Mouse (Mus musculus) embryonic facial prominence, embryonic 14.5 days (tissue): ENCODE data around the gene Zfp335. TPM values are rescaled to one million over a fixed set of nuclear protein-coding genes. Genes with fewer than 3 reads are reported as not detected.
"Not testable (repeated sequence)": the region's sequence is repeated elsewhere in the genome, so short reads cannot be mapped to it uniquely, and the experiment has no call there.

Source experiments
- ATAC-seq: fragments of 200-750 bp; cut with Nextera tagmentation; 2 replicates; pipeline ENCODE4 v1.8.0; 2017; ENCODE audit warnings: low read depth, moderate number of reproducible peaks, moderate TSS enrichment
- DNase-seq: peaks from one replicate; pipeline ENCODE4 v3.0.0-alpha.2; 2015; ENCODE audit warnings: low spot score
- H3K27ac ChIP-seq: fragments of 300-500 bp; sonication (generic); replicated peaks from 2 replicates; pipeline ENCODE4 v1.5.1; 2014; ENCODE audit warnings: low read depth, mild to moderate bottlenecking, low read length, moderate library complexity
- H3K27me3 ChIP-seq: fragments of 300-500 bp; sonication (generic); replicated peaks from 2 replicates; pipeline ENCODE4 v1.6.1; 2014; ENCODE audit warnings: low read length; ENCODE audit not compliant: control insufficient read depth, insufficient read depth
- H3K36me3 ChIP-seq: fragments of 300-500 bp; sonication (generic); 2 replicates; pipeline ENCODE4 v1.6.1; 2014; ENCODE audit warnings: low read length, mixed read lengths; ENCODE audit not compliant: control insufficient read depth, insufficient read depth
- H3K4me1 ChIP-seq: fragments of 300-500 bp; sonication (generic); 2 replicates; pipeline ENCODE4 v1.6.1; 2014; ENCODE audit warnings: antibody characterized with exemption, low read length; ENCODE audit not compliant: control insufficient read depth, insufficient read depth
- H3K4me2 ChIP-seq: fragments of 300-500 bp; sonication (generic); 2 replicates; pipeline ENCODE4 v1.6.1; 2014; ENCODE audit warnings: low read depth, mild to moderate bottlenecking, low read length, moderate library complexity, mixed read lengths
- H3K4me3 ChIP-seq: fragments of 300-500 bp; sonication (generic); 2 replicates; pipeline ENCODE4 v1.5.1; 2014; ENCODE audit warnings: low read depth, mild to moderate bottlenecking, low read length
- H3K9ac ChIP-seq: fragments of 300-500 bp; sonication (generic); 2 replicates; pipeline ENCODE4 v1.6.1; 2014; ENCODE audit warnings: low read depth, mild to moderate bottlenecking, low read length, moderate library complexity, mixed read lengths
- H3K9me3 ChIP-seq: fragments of 300-500 bp; sonication (generic); 2 replicates; pipeline ENCODE4 v1.6.1; 2016; ENCODE audit warnings: low read length; ENCODE audit not compliant: control insufficient read depth
- WGBS: fragments of 180-500 bp; shearing (Covaris S2); extraction: QIAGEN DNeasy Blood & Tissue Kit; methylation state at CpG from one replicate; pipeline ENCODE4 v1.1.7; 2014; 5-methylcytosine and 5-hydroxymethylcytosine counted together
- polyA plus RNA-seq: library from polyadenylated mRNA; unstranded; fragments of >200 nt; fragmentation: Nextera tagmentation; extraction: Ambion mirVana; gene quantifications from 2 replicates; pipeline ENCODE4 v1.2.1, GENCODE M21; 2014

The Zfp335 gene
- polyA plus RNA-seq, 1 experiment from 2014 or later = 11.9 TPM

GRCm38 (mm10) chr2:164873621-164874020 is 37.9 kb downstream of the Zfp335 start:
- Histone ChIP-seq H3K4me2 (no peak overlapping the region), H3K9me3 (no peaks in the 10 kb centered on the region), H3K27me3 (no peaks in the 10 kb centered on the region), H3K4me3 (no peak overlapping the region), H3K4me1 (peaks cover 11% of the 10 kb centered on the region; the same call in 1 of the 2 replicates), H3K9ac (0 out of 2 replicates have a peak overlapping the region, but pooled peaks have one; percentile 19), H3K27ac (peak overlapping the region; percentile 68), H3K36me3 (0 out of 2 replicates have a peak, but pooled peaks cover 4% of the 10 kb centered on the region)
- ATAC-seq (no peak), DNase-seq (no peak)
- WGBS = 54% methylated on average over 3 of the region's 3 CpGs

DNA sequence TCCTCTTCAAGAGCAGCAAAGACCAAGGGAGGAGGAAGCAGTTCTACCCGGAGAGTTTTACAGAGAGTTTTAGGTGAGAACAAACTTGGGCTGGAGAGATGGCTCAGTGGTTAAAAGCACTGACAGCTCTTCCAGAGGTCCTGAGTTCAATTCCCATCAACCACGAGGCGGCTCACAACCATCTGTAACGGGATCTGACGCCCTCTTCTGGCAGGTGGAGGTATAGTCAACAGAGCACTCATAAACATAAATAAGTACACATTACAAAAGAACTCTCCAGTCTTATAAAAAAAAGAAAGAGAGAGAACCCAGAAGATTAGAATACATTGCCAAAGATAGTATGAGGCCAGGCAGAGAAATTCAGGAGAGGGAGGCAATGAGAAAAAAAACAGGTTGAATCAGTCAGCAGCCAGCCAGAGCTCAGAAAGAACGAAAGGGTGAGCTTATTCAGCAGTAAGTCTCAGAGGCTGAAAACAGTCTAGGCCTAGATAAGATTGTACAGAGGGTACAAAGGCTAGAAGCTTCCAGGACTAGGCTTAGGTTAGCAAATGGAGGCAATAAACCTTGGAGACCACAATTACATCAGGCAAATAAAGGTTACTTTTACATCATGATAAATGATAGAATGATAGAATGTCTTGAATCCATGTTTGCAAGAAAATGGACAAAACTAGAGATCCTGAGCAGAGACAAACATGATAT is 39.8 kb downstream of the Zfp335 start:
- ATAC-seq = no peak
- no peak overlapping the region for H3K4me2 ChIP-seq
- no peak overlapping the region for H3K27ac ChIP-seq
- no peak for DNase-seq
- H3K27me3 ChIP-seq = no peaks in the 10 kb centered on the region
- 62% methylated on average over 6 of the region's 6 CpGs for WGBS
- H3K9ac ChIP-seq = no peak overlapping the region
- H3K4me3 ChIP-seq = no peak overlapping the region
- H3K9me3 ChIP-seq = peaks cover 5% of the 10 kb centered on the region; the same call in 1 of the 2 replicates
- no peaks in the 10 kb centered on the region for H3K36me3 ChIP-seq
- H3K4me1 ChIP-seq = peaks cover 5% of the 10 kb centered on the region; the same call in 1 of the 2 replicates

- Histone ChIP-seq H3K4me3 (no peak overlapping the region), H3K27me3 (no peaks in the 10 kb centered on the region), H3K9ac (no peak overlapping the region), H3K36me3 (no peaks in the 10 kb centered on the region), H3K27ac (no peak overlapping the region), H3K4me1 (no peaks in the 10 kb centered on the region), H3K4me2 (no peak overlapping the region), H3K9me3 (peaks cover 5% of the 10 kb centered on the region; the same call in 1 of the 2 replicates)
- ATAC-seq (no peak), DNase-seq (no peak)
- 80% methylated on average over 7 of the region's 7 CpGs for WGBS
These were observed 43.1 kb downstream of the Zfp335 start for GRCm38 (mm10) chr2:164868491-164868890.

DNA sequence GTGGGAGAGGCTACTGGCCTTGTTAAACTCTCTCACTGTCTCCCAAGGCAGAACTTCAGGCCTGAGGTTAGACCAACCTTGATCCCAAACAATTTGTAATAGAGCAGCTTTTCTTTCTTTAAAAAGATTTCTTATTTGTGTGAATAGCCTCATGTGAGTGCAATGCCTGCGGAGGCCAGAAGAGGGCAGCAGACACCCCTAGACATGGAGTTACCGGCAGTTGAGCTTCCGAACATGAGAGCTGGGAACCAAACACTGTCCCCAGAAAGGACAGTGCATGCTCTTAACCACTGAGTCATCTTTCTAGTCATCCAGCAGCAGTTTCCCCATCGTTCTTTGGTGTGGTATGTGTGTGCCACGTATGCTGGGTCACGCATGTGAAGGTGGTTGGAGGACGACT is 44.0 kb downstream of the Zfp335 start:
- peaks cover under 1% of the 10 kb centered on the region; the same call in 1 of the 2 replicates for H3K4me1 ChIP-seq
- H3K27me3 ChIP-seq = no peaks in the 10 kb centered on the region
- 93% methylated on average over 7 of the region's 7 CpGs for WGBS
- H3K27ac ChIP-seq = 0 out of 2 replicates have a peak overlapping the region, but pooled peaks have one; percentile 58
- H3K4me2 ChIP-seq = no peak overlapping the region
- no peaks in the 10 kb centered on the region for H3K36me3 ChIP-seq
- no peak overlapping the region for H3K9ac ChIP-seq
- no peak overlapping the region for H3K4me3 ChIP-seq
- H3K9me3 ChIP-seq = peaks cover 5% of the 10 kb centered on the region; the same call in 1 of the 2 replicates
- DNase-seq (no peak), ATAC-seq (no peak)

DNA sequence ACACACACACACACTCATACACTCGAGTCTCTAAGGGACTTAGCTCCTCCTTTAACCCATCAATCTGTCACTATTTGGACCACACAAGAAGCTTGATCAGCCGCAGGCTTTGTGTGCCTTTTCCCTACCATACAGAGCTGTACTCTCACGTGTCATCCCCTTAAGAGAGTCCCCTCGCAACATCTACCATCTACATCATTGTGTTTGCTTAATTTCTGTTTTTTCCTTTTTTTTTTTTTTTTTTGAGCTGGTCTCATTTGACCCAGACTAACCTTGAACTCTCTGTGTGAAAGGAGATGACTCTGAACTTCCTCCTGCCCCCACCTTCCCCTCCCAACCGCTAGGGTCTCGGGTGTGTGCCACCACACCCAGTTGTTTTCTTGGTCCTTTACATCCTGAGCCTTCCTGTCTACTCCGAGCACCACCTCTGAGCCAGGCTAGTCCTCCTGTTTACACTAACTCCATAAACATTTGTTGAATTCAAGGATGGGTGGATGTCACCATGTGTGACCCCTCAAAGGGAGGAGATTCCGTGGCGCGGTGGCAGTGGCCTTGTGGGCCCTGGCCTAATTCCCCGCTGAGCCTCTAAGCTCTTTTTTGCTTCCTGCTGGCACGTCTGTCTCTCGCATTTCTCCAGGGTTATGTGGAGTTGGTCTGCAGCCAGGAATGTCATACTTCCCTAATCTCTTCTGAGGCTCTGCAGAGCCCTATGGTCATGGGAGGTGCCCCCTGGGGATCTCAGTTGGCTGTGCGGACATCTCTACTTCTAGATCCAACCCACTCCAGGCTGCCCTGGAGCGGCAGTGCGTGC is 44.6 kb downstream of the Zfp335 start:
- no peaks in the 10 kb centered on the region for H3K27me3 ChIP-seq
- peak overlapping the region; percentile 58 for H3K27ac ChIP-seq
- H3K36me3 ChIP-seq = no peaks in the 10 kb centered on the region
- no peak overlapping the region for H3K4me3 ChIP-seq
- no peak for ATAC-seq
- no peak overlapping the region for H3K9ac ChIP-seq
- no peak overlapping the region for H3K4me2 ChIP-seq
- WGBS = 40% methylated on average over 16 of the region's 16 CpGs
- peaks cover 7% of the 10 kb centered on the region for H3K4me1 ChIP-seq
- peak; percentile 82 for DNase-seq
- peaks cover 5% of the 10 kb centered on the region; the same call in 1 of the 2 replicates for H3K9me3 ChIP-seq

DNA sequence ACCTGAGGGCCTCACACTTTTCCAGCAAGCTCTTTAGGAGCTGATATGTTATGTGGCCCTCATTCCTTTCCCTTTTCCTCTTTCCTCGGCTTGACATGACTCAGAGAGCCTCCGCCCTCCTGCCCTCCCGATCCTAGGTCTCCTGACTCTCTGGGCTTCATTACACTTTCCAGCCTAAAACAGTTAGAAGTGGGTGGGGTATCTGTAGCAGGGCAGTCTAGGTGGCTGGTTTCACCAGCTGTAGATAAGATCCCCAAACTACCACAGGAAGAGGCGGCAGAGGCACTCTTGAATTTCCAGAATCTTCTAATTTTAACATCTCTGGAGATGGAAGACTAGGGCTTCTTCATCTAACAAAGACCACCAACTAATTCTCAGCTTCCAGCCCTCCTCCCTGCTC is 47.0 kb downstream of the Zfp335 start:
- ATAC-seq (no peak), DNase-seq (no peak)
- H3K4me1 ChIP-seq = peaks cover 9% of the 10 kb centered on the region
- H3K4me2 ChIP-seq = no peak overlapping the region
- no peaks in the 10 kb centered on the region for H3K27me3 ChIP-seq
- 74% methylated on average over 4 of the region's 4 CpGs for WGBS
- peaks cover 5% of the 10 kb centered on the region; the same call in 1 of the 2 replicates for H3K9me3 ChIP-seq
- H3K4me3 ChIP-seq = no peak overlapping the region
- H3K36me3 ChIP-seq = no peaks in the 10 kb centered on the region
- no peak overlapping the region for H3K27ac ChIP-seq
- H3K9ac ChIP-seq = no peak overlapping the region

DNA sequence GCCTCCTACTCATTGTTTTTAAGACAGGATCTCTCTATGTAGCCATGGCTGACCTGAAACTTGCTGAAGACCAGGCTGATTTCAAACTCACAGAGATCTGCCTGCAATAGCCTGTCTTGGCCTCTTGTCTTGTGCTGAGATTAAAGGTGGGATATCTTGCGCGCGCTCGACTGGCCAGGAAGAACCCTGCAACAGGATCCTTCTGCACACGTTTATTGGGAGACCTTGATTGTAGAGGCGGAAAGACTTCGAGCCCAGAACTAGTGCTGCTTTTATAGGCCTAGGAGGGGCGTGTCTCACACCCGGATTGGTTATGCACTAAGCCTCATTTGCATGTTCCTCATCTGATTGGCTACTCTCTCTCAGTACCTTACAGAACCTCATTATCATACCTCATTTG is 48.1 kb downstream of the Zfp335 start:
- peaks cover 12% of the 10 kb centered on the region for H3K4me1 ChIP-seq
- H3K27me3 ChIP-seq, H3K9me3 ChIP-seq, H3K27ac ChIP-seq, DNase-seq, H3K9ac ChIP-seq, H3K4me2 ChIP-seq, H3K36me3 ChIP-seq, ATAC-seq, H3K4me3 ChIP-seq: not testable (repeated sequence)
- whole genome bisulfite sequencing = 91% methylated on average over 7 of the region's 9 CpGs

GRCm38 (mm10) chr2:164862179-164862861 is 49.2 kb downstream of the Zfp335 start:
- ATAC-seq (peak; percentile 67), DNase-seq (peak; percentile 87)
- H3K27me3 ChIP-seq = peaks cover 4% of the 10 kb centered on the region; the same call in 1 of the 2 replicates
- no peak overlapping the region for H3K4me3 ChIP-seq
- no peak overlapping the region for H3K4me2 ChIP-seq
- no peaks in the 10 kb centered on the region for H3K9me3 ChIP-seq
- no peak overlapping the region for H3K9ac ChIP-seq
- peak overlapping the region; percentile 33; the same call in 1 of the 2 replicates for H3K27ac ChIP-seq
- WGBS = 33% methylated on average over 8 of the region's 9 CpGs
- H3K4me1 ChIP-seq = peaks cover 12% of the 10 kb centered on the region
- no peaks in the 10 kb centered on the region for H3K36me3 ChIP-seq
